In the genomic region with DNA sequence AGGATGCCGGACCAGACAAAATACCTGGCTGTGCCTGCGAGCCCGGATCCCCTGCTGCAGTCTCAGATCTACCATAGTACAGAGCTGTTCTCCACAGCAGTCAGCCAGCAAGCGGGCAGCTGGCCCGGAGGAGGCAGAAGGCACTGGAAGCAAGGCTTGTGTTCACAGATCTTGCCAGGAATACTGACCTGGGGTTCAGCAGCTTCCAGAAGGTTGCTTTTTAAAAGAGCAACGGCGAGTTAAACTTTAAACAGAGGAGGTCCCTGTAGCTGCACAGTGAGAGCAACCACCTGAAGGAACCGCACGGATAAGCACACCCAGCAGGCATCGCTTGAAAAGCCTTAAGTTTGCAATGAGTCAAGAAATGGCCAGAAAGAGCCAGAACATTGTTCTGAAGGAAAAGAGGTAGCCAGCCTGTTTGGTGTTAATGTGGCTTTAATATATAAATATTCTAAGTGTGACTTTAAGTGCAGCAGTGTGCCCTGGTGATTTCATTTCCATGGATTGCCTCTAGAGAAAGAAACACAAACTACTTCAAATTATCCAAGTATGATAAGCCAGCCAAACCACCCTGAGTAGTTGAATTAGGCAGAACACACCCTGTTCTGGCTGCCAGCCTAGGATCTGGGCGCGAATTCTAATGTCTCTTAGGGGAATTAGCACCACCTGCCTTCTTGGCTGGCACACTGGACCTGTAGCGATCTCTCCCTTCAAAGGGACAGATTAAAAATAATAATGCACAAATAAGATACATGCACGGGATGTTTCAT, we compare ENCODE assay signal across 14 mouse cellular contexts.
DNase-seq lines count a peak whose midpoint lies in the region; ATAC-seq and TF ChIP-seq lines count a peak whose summit lies in the region.
"Had no signal": no experiment of that assay in that cellular context is flagged by ENCODE, and none has a peak within 500 bp of the region (broad histone marks: within the 10 kb centered on the region; RNA-seq: fewer than 3 reads in every experiment).

No protein-coding gene starts in this region.

- 66% methylated on average over 14 of the region's 14 CpGs for WGBS in forebrain, embryonic 15.5 days
- 89% methylated on average over 14 of the region's 14 CpGs for WGBS in forebrain, embryonic 12.5 days

- H3K36me3 ChIP-seq in forebrain, embryonic 15.5 days: no peaks in the 10 kb centered on the region
- no peaks in the 10 kb centered on the region for H3K36me3 ChIP-seq in forebrain, embryonic 12.5 days (replicated peaks)
- H3K36me3 ChIP-seq: embryonic facial prominence, embryonic 15.5 days; G1E; heart, embryonic 13.5 days; liver, embryonic 13.5 days had no signal

- peak; percentile 82 for DNase-seq in brain, embryonic 14.5 days (ENCODE audit: low read depth)
- peak; percentile 79 for DNase-seq in kidney, adult 18-20 months
- DNase-seq in lung, adult 18-20 months: peak; percentile 79 to 86
- DNase-seq in adipocyte (ENCODE audit: low spot score): no peak
- no peak for DNase-seq in layer of hippocampus, adult 8-10 months (ENCODE audit: low spot score in 2 of 2)
- DNase-seq in frontal cortex, postnatal 36 days (ENCODE audit: low spot score in 2 of 2): no peak
- DNase-seq: liver, embryonic 13.5 days had no signal

- no peak overlapping the region for H3K9ac ChIP-seq in forebrain, embryonic 15.5 days (replicated peaks)
- no peak overlapping the region for H3K9ac ChIP-seq in forebrain, embryonic 12.5 days
- H3K9ac ChIP-seq: embryonic facial prominence, embryonic 15.5 days; heart, embryonic 13.5 days; liver, embryonic 13.5 days; midbrain, embryonic 13.5 days had no signal

- peak overlapping the region; percentile 45; the same call in 1 of the 2 replicates for H3K27ac ChIP-seq in forebrain, embryonic 15.5 days (replicated peaks)
- no peak overlapping the region; the same call in 1 of the 2 replicates for H3K27ac ChIP-seq in forebrain, embryonic 12.5 days
- H3K27ac ChIP-seq: embryonic facial prominence, embryonic 15.5 days; heart, embryonic 13.5 days; liver, embryonic 13.5 days had no signal

- no peaks in the 10 kb centered on the region for H3K9me3 ChIP-seq in forebrain, embryonic 15.5 days
- no peaks in the 10 kb centered on the region for H3K9me3 ChIP-seq in forebrain, embryonic 12.5 days
- H3K9me3 ChIP-seq: embryonic facial prominence, embryonic 15.5 days; heart, embryonic 13.5 days; midbrain, embryonic 13.5 days had no signal

- H3K27me3 ChIP-seq in forebrain, embryonic 15.5 days: no peaks in the 10 kb centered on the region
- H3K27me3 ChIP-seq in forebrain, embryonic 12.5 days: 0 out of 2 replicates have a peak, but pooled peaks cover 4% of the 10 kb centered on the region
- H3K27me3 ChIP-seq: embryonic facial prominence, embryonic 15.5 days; heart, embryonic 13.5 days; liver, embryonic 13.5 days; midbrain, embryonic 13.5 days had no signal

- no peak for TF ChIP-seq CTCF in brain, embryonic 14.5 days (IDR thresholded peaks at IDR 0.05; ENCODE audit: borderline replicate concordance, extremely low read depth, insufficient read depth, insufficient read length)

- no peak overlapping the region for H3K4me2 ChIP-seq in forebrain, embryonic 15.5 days (replicated peaks)
- no peak overlapping the region for H3K4me2 ChIP-seq in forebrain, embryonic 12.5 days
- H3K4me2 ChIP-seq: embryonic facial prominence, embryonic 15.5 days; heart, embryonic 13.5 days; liver, embryonic 13.5 days had no signal

- H3K4me3 ChIP-seq in forebrain, embryonic 15.5 days: no peak overlapping the region
- no peak overlapping the region for H3K4me3 ChIP-seq in forebrain, embryonic 12.5 days (replicated peaks)
- H3K4me3 ChIP-seq: embryonic facial prominence, embryonic 15.5 days; heart, embryonic 13.5 days; liver, embryonic 13.5 days; midbrain, embryonic 13.5 days had no signal

- peaks cover 32% of the 10 kb centered on the region for H3K4me1 ChIP-seq in forebrain, embryonic 15.5 days
- peaks cover 26% of the 10 kb centered on the region for H3K4me1 ChIP-seq in forebrain, embryonic 12.5 days
- H3K4me1 ChIP-seq: embryonic facial prominence, embryonic 15.5 days; liver, embryonic 13.5 days had no signal

- TF ChIP-seq POLR2A in brain, embryonic 14.5 days (IDR thresholded peaks at IDR 0.05; ENCODE audit: borderline replicate concordance, extremely low read depth, insufficient read depth, insufficient read length, poor library complexity, severe bottlenecking): no peak

- no peak for ATAC-seq in forebrain, embryonic 15.5 days (replicated peaks)
- ATAC-seq in forebrain, embryonic 12.5 days (ENCODE audit: low FRiP score): no peak
- ATAC-seq: activated CD4-positive, CD25-positive, alpha-beta regulatory T cell, adult 4 months had no signal

Comparison
In these comparisons a context has a peak if more than half of its experiments do, and no peak if none do; other contexts are left out.
1. DNase-seq: peak in brain, embryonic 14.5 days (single experiment), kidney, adult 18-20 months (single experiment) and lung, adult 18-20 months (2 of 2); none in adipocyte (single experiment), layer of hippocampus, adult 8-10 months (0 of 2) and frontal cortex, postnatal 36 days (0 of 2).